Mouse (Mus musculus): ENCODE results near the gene Ccdc9.
A peak's percentile ranks its signal among the peaks of the same experiment; 100 is the strongest.
"Not testable (repeated sequence)": the region's sequence is repeated elsewhere in the genome, so short reads cannot be mapped to it uniquely, and the experiment has no call there.

Ccdc9 gene

DNA sequence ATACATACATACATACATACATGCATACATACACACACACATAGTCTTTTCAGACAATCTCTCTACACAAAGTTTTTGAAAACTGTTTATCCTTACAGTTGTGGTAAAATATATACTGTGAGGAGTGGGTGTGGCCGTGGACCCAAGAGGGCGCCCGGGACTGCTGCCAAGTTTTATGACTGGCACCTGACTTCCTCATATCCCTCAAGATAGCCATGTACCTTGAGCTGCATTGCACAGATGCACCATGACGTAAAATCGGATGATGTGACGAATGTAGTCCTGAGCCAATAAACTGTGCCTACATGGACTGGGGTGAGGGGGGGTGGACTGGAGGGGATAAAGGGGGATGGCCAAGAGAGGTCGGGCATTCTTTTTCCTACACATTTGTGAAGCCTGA lies 20.0 kb downstream of the Ccdc9 start:
- peak; percentile 45 to 56 for DNase-seq

DNA sequence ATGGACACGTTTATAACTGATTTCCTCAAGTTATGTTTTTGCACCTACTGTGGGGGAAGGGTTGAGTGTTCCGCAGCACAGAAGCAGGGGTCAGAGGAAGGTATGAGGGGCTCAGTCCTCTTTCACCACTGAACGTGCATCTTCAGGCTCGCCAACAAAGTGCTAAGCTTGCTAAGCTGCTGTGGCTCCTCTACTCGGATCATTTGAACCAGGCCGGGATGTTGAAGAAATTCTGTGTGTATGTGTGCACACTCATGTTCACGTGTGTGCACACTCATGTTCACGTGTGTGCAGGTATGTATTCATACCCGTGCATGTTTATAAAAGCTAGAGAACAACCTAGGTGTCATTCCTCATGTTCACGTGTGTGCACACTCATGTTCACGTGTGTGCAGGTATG lies 20.7 kb downstream of the Ccdc9 start:
- no peak for DNase-seq

DNA sequence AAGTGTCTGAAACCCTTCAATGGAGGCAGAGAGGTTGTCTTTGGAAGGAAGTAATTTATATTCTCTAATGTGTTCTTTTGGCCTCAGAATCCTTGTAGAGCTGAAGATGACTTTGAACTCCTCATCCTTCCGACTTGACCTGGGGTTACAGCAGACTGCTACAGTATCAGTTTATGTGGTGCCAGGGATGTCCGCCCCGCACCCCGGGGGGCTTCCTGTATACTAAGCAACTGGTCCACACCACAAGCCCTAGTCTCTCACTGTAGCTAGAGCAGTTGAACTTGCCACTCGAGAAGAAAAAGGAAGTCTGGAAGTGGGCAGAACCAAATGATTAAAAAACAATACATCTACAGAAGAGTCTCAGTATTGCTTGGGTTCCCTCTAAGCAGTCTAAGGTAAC lies 22.8 kb downstream of the Ccdc9 start:
- peak; percentile 44 for DNase-seq

DNA sequence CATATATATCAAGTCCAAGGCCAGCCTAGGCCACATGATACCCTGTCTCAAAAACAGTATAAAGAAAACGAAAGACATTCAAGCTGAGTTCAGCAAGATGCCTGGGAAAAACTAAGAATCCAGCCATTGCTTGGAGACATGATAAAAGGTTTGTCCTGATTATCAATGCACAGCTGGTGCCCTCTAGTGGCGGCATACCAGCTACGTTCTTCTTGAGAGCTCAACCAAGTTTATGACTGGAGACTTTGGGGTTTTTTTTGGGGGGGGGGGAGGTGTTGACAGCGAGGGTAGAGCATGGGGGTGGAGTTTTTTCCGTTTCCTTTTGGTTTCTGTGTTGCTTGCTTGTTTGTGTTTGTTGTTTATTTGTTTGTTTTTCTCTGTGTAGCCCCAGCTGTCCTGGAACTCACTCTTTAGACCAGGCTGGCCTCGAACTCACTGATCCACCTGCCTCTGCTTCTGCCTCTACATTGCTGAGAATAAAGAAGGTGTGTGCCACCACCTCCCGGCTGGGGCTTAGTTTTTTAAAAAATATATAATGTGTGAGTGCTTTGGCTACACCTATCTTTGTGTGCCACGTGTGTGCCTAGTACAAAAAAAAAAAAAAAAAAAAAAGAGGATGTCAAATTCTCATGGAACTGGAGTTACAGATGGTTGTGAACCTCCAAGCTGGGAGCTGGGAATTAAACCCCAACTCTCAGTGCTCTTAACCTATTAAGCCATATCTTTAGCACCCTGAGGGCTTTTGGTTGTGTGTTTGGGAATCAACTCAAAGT lies 23.4 kb downstream of the Ccdc9 start:
- peak; percentile 85 to 88 for DNase-seq

DNA sequence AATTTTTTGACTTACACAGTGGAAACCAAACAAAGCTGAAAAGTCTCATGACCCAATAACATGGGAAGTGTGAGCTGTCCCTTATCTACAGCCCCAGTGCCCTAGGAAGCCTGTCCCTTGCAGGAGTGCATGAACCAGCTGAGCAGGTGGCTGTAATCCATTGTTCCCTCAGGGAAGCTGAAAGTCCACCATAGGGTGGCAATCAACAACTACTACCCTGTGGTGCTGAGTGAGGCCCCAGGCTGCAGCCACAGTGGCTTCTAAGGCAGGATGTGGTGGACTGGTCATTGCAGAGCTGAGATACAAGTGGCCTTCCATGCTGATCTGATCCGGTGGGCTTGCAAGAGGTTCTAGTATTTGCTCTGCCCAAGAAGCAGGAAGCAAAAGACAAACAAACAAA lies 25.5 kb downstream of the Ccdc9 start:
- no peak for DNase-seq

DNA sequence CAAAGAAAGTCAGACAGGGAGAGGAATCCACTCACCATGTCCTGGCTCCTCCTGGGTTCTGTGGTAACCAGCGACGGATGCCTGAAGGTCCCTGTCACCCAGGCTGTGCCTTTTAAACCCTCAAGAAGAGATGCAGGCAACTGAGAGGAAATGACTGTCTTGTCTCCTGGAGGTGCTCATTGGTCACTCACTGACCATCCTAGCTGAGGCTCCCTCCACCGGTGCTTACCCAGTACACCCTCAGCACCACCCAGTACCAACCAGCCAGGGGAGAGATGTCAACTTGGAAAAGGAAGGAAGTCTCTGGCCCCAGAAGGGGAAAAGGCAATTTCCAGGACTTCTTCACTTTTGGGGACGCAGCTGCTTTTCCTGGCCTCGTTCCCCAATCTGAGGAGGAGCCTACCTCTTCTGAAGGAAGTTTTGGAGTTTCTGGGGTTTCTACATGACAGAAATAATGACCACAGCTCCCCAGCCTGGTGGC lies 27.4 kb downstream of the Ccdc9 start, which contains the start of gene C5ar1:
Gene C5ar1 (minus strand): TSS at position 431 of the 481 bp plus-strand sequence.
- DNase-seq, result no peak

DNA sequence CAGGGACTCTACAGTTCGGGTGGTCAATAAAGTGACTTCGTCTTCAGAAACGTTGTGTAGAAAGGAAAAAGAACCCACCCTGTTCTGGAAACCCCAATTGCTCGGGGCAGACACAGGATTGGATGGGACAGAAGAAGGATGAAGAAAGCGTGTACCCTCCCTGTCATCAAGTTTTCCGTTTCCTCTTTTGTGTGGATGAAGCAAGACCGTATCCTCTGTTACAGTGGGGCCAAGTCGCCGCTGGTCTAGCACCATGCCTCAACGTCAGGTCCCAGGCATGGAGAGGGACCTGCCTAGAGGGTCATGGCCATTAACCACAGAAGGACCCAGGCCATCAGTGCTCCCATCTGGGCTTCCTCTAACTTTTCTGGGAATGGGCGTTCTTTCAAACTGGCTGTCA lies 28.8 kb downstream of the Ccdc9 start:
- no peak for DNase-seq

DNA sequence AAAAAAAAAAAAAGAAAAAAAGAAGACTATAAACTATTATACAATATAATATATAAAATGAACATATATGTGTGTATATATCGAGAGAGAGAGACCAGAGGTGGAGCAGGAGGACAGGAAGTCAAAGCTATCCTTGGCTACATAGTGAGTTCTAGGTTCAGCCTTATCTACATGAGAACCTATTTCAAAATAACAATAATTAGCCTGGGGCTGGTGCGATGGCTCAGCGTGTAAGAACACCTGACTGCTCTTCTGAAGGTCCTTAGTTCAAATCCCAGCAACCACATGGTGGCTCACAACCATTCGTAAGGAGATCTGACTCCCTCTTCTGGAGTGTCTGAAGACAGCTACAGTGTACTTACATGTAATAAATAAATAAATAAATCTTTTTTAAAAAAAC lies 30.6 kb downstream of the Ccdc9 start:
- DNase-seq, result not testable (repeated sequence)

DNA sequence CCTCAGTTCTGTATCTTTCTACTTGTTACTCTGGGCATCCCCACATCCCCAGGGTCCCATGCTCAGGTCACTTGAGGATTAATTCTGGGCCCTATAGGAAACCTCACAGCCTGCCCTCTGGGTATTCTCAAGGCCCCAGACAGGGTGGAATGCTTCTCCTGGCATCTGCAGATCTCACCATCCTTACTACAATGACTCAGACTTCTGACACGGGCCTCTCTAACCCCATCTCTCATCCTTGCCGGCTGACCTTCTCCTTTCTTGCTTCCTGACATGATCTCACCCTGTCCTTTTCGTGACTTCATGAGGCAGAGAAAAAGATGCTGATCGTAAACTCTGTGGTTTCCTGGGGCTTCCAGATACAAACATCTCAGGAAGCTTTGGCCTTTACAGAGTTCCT lies 32.4 kb downstream of the Ccdc9 start:
- no peak for DNase-seq

DNA sequence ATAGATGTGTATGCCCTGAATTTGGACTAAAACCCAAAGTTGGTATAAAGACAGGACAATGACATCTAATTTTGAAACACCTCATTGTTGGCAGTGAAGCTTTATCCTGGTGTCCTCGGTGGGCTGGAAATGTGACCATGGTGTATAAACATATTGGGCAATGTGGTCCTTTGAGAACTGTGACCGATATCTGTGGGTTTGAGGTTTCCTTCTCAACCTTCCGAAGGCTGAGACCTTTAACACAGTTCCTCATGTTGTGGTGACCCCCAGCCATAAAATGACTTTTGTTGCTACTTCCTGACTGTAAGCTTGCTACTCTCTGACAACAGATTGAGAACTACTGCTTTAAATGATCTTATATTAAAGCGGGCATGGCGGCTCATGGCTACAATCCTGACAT lies 35.9 kb downstream of the Ccdc9 start:
- no peak for DNase-seq

DNA sequence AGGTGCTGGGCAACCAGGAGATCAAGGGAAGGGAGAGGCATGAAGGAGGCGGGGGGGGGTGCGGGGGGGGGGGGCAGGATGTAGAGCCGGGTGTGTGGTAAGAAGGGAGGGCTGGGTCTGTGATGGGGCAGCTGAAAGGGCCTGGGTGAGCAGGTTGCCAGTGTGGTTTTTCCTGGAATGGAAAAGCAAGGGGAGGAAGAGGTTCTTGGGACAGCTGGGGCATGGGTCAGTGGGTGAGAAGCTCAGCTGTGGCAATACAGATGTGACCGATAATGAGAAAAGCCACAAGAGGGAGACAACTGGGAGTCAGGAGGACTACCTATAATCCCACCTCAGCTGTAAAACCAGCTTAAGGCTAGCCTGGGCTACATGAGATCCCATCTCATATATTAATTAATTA lies 40.6 kb downstream of the Ccdc9 start:
- no peak for DNase-seq

DNA sequence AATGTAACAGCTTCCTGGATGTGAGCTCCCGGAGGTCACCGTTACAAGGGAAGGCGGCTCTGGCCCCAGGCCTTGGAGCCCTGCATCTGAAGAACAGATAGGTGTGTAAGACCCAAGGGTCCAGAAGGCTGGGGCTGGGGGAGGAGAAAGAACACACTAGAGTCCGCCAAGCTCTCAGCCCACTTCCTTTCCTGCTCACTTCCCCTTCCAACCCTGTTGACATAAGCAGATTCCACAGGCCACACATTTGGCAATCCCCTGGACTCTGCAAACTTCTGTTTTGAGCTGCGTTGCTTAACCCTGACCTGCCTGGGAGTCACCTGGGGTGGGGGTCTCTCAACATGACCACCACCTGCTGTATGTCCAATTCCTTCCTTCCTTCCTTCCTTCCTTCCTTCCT lies 42.5 kb downstream of the Ccdc9 start, which contains the start of gene C5ar2:
Gene C5ar2 (minus strand): TSS at position 88 of the 400 bp plus-strand sequence.
- DNase-seq, result no peak

DNA sequence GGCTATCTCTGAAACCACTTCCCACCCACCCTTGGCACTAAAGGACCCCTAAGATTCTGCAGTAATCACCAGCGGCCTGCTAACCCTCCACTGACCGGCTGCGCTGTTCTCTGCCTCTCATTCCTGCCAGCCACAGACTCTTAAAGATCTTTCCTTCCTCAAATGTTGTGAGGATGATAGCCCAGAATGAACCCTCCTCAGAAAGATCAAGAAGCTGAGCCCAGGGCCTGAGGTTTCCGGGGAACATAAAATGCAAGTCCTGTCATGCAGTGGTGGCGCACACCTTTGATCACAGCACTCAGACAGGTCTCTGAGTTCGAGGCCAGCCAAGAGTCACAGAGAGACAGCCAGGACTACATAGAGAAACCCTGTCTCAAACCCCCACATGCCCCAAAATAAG lies 44.4 kb downstream of the Ccdc9 start:
- DNase-seq, result no peak

DNA sequence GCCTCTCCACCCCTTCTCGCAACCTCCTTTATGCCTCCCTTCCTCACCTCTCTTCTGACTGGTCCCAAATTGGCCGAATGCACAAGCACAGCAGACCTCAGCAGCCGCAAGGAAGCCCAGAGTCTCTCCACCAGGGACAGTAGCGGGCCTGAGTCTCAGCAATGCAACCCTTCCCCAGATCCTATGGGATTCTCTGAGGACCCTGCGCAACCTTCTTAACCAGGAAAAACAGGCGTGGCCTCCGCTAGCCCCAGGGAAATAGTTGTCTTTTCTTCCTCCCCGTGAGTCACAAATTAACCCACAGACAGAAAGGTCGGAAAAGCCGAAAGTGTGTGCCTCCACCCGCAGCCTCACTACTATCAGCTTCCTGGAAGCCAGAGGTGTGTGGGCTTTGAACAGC lies 44.8 kb downstream of the Ccdc9 start:
- DNase-seq, result no peak

DNA sequence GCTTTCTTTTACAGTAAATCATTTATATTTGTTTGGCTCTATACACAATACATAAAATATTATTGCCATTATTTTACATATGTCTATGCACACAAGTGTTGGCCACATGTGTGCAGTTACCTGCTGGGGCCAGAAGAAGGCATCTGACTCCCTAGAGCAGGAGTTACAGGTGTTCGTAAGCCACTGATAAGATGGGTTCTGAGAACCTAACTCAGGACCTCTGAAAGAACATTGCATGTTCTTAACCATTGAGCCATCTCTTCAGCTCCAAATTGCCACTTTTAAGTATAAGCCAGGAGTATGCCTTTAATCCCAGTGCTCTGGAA lies 45.7 kb downstream of the Ccdc9 start:
- DNase-seq, result no peak

DNA sequence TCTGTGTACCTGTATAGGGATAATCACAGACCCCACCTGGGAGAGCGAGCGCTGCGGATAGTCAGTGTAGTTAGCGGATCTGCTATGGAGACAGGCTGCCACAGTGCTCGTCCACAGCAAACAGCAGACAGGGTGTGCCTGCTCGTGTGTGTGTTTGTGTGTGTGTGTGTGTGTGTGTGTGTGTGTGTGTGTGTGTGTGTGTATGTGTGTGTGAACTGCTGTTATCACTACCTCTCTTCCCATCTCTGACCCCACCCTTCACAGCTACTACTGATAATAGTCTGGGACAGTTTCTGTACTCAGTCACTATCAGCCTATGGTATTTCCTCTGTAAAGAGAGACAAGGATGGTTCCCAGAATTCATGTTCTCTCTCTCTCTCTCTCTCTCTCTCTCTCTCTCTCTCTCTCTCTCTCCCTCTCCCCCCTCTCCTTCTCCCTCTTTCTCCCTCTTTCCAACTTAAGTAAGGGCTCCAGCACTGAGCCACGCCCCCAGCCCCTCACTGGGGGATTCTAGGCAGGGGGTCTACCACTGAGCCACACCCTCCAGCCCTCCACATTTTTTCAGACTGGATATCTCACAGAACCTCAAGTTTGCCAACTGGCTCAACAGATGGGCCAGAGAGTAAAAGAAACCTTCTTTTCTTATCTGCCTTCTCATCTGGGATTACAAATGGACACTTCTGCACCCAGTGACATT lies 46.2 kb downstream of the Ccdc9 start:
- DNase-seq, result peak in 1 of 2 experiments; percentile 8

DNA sequence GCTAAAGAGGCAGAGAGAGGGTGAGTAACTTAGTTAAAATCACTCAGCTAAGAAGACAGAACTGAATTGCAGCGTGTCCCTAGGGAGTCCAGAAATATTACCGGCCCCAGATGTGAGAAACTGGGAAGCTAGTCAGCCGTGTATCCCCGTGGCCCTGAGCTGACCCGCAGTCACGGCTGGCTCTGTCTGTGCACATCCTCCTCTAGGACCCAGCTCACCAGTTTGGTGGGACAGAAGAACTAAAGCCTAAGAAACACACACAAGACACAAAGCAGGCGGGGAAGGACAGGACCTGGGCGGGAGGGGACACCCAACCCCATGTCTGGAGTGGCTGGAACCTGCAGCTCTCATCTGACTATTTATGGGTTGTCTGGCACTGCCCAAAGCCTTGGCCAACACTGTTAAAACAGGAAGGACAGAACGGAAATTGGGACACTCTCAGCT lies 47.0 kb downstream of the Ccdc9 start:
- peak; percentile 77 to 80 for DNase-seq

DNA sequence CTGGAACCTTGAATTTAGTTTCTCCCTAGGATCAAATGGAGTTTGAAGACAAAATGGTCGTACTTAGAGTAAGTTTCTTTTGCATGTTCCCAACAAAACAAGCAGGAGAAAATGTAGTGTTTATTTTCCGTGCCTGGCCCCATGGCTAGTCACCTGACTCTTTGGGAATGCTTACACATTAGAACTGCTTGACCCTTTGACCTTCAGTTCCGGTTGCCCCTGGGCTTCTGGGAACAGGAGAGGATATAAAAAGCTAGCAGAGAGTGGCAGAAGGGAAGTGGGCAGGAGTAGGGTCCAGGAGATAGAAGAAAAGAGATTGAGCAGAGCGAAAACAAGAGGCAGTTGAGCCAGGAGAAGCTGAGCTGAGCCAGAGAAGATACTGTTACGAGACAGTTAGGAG lies 56.7 kb downstream of the Ccdc9 start:
- no peak for DNase-seq
